Mouse (Mus musculus) spleen, postnatal 10 days (tissue): ENCODE data around the gene Psmc5.
A peak's percentile ranks its signal among the peaks of the same experiment; 100 is the strongest.
"Not testable (repeated sequence)": the region's sequence is repeated elsewhere in the genome, so short reads cannot be mapped to it uniquely, and the experiment has no call there.

Experiments used
- DNase-seq, 2 experiments: peaks; one replicate each; pipeline ENCODE4 v3.0.0; 2021 to 2022; ENCODE audit warnings: low spot score in 2 of 2

Gene Psmc5

DNA sequence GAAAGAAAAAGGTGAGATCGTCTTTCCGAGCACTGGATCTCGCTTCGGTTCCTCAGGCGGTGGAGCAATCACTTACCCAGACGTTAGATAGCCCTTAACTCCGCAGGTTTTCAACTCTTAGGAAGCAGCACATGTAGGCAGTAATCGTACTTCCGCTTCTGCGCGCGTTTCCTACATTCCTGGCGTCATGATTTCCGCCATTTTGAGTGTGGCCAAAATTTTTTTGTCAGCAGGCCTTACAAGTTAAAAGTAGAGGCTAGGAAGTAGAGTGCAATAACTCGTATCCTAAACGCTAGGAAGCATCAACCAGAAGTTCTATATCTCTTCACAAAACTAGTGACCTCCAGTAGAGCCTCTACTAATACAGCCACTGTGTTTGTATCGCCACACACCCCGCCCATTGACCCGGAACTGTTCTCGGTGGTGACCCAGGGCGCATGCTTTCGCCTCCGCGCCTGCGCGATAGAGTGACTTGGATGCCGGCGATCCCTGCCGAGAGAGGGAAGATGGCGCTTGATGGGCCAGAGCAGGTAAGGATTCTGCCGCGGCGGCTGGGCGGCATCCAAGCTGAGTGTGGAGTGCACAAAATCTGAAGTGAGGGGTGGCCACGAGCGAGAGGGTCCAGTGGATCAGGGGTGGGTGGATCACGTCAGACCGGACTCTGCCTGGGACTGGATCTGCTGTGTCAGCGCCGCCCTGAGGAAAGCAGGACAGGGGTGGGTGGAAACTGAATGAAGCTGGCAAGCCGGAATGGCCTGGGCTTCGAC lies at the start of gene Psmc5, which contains the start of gene Ftsj3:
TSS of gene Psmc5 (plus strand) at position 470 of the 767 bp plus-strand sequence.
TSS of gene Ftsj3 (minus strand) at position 395 of the 767 bp plus-strand sequence.
- peak; percentile 98 to 100 for DNase-seq

DNA sequence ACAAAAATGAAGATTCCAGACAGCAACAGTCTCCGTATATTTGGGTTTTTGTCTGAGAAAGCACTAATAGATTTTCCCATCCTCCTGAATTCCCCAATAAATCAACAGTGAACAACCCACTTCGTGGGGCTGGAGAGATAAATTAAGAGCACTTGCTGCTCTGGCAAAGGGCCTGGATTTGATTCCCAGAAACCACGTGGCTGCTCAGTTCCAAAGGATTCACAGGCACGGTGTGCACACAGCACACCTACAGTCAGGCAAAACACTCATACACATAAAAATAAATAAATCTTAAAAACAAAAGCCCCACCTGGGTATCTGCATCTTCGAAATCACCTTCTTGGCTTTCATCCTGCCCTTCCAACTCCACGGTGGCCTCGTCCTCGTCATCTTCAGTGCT lies 43.2 kb upstream of the Psmc5 start:
- no peak for DNase-seq

DNA sequence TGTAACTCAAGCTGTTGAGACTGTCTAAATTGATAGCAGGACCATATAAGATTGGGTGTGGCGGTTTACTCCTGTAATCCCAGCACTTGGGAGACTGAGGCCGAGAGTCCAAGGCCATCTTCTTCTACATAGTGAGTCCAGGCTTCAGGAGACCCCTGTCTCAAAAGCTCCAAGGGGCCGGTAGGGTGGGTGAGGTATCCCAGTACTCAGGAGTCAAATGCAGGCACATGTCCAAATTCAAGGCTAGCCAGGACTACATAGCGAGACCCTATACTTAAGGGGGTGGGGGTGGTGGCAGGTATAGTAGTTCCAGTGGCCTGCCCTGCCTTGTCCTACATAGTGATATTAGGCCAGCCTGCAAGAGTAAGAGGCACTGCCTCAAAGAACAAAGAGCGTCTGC lies 41.1 kb upstream of the Psmc5 start:
- DNase-seq, result no peak

DNA sequence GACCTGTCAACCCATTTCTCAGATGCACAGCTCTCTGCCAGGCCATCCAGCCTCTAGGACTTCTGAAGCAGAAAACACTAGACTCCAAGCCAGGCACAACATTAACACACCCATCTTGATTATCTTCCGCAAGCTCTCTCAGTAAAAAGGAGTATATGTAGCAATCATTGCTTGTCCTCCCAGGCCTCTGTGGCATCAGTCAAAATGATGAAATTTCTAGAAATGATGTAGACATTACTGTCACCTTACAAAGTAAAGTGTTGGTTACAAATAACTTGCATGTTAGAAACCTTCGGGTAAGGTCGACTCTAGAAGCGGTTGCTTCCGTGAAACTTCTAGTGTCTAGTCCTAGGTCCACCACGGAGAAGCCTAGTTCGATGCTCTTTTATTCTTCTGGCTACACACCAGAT lies 40.5 kb upstream of the Psmc5 start:
- DNase-seq, result no peak

DNA sequence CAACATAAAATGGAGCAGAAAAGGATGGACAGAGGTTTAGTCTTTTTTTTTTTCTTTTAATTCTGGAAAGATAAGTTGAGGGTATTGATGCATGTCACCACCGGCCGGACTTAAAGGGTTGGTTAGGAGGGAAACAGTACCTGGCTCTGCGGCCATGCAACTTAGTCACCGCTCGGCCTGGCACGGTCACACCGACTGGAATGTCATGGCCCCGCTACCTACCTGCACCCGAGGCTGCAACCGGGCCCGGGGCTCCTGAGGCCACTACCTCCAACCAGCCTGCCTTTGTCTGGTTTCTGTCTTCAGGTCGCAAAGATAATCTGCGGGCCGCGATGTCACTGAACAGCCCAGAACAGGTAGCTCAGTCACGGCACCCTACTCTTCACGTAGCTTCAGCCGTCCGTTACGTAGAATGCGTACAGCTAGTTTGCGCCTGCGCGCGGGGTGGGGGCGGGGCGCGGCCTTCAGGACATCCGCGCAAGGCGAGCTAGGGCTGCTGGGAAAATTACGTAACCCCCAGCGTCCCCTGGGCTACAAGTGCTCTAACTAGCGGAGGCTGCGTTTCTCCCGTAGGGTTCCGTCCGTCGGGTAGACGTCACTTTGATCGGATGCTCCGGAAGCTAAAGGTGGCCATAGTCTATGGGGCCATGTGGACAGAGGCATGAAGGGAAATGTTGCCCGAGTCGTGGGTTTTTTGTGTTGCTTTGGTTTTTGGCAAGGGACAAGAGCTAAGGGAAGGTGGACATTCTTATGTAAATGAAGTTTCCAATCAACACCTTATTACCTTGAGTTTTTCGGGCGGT lies 39.8 kb upstream of the Psmc5 start, which contains the start of gene Ccdc47:
TSS of gene Ccdc47 (minus strand) at position 418 of the 803 bp plus-strand sequence.
- peak; percentile 84 to 94 for DNase-seq

DNA sequence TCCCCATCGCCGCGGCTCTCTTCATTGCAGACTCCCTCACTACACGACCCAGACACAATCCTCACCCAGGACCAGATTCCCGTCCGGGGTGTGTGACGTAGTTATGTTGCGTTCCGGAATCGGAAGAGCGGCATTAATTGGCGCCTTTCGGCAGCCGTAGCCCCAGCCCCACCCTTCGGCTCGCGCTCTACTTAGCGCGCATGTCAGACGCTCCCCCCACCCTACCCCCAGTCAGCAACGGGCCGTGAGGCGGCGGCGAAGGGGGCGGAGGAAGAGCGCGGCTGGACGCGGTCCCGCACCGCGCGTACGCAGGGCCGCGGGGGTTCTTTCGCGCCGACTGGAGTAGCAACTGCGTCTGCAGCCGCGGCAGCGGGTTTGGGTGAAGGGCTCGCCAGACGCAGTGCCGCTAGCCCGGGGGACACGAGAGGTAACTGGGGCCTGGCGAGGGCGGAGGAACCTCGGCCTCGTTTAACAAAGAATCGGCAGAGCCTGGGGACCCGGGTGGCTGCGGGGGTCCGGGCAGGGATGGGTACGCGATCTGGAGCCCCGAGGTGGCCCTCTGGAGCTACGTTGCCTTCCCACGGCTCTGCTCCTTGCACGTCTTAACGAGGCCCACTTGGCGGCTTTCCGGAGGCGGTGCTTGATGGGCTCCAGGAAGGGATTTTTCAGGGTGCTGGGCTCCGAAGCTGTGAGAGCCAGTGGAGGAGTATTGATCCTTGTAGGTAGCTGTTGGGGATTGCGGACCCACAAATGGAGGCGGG lies 39.0 kb upstream of the Psmc5 start, which contains the start of gene Ddx42:
TSS of gene Ddx42 (plus strand) at position 197 of the 761 bp plus-strand sequence.
- peak; percentile 84 to 92 for DNase-seq

DNA sequence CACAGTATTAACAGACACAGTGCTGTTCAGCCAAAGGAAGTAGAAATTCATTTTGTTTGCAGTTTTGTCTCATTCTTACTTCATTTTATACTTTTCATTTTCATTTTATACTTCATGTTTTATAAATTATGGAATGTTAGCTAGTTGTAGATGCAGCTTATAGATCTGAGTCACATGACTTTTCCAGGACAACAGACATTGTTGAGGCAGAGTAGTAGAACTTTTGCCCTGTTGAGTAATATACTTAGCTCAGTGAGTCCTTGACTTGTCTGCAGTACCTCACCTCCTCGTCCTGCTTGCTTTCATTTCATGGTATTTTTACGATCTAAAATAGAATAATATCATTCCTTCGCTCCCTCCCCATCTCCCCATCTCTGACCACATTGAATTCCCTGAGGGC lies 35.4 kb upstream of the Psmc5 start:
- DNase-seq, result no peak

DNA sequence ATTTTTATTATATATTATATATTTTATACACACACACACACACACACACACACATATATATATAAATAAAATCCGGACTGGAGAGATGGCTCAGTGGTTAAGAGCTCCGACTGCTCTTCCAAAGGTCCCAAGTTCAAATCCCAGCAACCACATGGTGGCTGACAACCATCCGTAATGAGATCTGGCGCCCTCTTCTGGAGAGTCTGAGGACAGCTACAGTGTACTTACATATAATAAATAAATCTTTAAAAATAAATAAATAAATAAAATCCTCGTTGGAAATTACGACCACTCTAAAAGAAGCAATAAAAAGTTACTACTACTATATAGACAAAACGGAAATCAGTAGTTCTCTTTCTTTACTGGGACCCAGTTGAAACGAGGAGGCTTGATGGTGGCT lies 22.0 kb upstream of the Psmc5 start:
- DNase-seq, result not testable (repeated sequence)

DNA sequence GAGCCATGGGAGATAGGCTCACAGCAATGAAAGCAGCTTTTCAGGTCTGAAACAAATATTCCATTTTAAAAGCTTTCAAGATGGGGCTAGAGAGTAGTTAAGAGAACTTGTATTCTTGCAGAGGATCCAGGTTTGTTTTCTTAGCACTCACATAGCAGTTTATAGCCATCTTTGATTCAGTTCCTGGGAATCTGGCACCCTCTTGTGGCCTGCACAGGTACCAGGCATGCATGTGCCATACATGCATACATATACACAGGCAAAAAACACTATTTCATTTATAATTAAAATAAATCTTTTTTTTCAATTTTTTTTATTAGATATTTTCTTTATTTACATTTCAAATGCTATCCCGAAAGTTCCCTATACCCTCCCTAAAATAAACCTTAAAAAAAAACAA lies 9.1 kb upstream of the Psmc5 start:
- peak in 1 of 2 experiments; percentile 53 for DNase-seq

DNA sequence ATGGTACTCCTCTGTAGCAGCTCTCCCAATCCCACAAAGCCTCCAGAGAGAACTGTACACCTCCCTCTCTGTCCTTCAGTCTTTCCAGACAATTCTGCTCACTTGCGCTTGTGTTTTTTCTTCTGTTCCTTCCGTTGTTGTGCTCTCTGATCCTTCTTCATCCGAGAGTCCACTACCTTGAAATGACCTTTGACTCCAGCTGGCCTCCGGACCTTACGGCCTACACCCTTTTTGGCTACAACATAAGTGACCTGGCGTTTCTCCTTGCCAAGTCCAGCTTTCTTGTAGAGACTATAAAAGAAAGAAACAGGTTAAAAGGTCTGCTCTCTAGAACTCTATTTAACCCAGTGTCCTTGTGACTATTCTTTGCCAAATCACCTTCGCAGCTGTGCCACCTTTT lies 6.6 kb upstream of the Psmc5 start:
- DNase-seq, result no peak

DNA sequence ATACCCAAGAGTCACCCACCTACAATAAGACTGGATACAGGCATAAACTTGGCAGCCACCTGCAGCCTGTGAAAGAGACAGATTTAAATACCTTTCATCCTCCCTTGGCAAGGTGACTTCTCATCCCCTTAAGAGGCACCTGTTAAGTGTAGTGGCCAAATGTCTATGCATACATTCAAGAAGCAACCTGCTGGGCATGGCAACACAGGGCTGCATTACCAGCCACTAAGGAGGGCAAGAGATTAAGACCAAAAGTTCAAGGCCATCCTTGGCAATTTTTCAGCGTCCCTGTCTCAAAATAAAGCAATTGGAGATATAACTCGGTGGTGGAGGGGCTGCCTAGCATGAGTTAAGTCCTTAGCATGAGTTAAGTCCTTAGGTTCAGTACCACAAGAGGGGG lies 1.2 kb upstream of the Psmc5 start:
- DNase-seq, result no peak

DNA sequence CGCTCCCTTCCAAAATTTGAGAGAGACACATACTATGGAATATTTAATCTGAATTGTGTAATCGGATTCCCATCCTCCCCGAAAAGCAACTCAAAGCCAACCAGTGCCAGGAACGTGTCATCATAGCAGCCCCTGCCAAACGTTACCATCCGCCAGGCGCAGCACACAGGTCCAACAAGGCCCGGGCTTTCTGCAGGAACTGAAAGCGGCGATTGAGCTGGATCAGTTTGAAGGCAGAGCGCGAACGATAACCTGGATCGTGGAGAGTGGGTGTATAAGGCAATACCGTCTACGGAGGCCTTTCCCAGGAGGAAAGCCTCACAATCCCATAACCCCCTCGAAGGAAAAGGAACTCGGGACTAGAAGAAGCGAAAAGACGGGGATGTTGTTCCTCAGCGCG lies 780 bp upstream of the Psmc5 start:
- DNase-seq, result no peak

DNA sequence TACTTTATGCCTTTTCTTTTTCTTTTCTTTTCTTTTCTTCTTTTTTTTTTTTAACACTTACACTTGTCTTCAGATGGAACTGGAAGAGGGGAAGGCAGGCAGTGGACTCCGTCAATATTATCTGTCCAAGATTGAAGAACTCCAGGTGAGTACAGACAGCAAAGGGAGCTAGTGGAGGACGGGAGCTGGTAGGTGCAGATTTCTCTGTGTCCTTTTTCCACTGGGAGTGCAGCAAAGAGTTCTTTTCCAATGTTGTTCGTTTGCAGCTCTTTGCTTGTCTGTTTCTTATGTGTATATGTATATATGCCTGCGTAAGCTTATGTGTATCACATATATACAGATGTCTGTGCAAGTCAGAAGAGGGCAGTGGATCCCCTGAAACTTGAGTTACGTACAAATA lies 821 bp downstream of the Psmc5 start:
- peak in 1 of 2 experiments; percentile 47 for DNase-seq

DNA sequence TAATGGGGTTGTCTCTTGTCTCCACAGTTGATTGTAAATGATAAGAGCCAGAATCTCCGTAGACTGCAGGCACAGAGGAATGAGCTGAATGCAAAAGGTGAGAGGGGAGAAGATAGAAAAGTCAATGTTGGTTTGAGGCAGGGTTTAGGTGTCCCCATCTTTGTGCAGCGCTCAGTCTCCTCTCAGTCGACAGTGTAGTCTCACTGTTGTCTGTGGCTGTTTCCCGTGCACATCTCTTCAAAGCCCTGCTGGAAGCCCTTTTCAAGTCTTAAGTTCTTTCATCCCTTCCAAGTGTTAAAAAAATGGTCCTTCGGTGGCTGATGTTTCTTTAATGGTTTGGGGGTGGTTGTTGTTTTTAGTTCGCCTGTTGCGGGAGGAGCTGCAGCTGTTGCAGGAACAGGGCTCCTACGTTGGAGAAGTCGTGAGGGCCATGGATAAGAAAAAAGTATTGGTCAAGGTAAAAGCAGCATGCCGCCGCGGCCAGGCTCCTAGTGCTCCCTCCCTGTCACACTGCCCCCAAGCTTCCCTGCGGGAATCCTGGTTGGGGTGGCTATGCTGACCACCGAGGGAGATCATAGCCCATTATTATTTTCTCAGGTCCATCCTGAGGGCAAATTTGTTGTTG lies 5.0 kb downstream of the Psmc5 start:
- no peak for DNase-seq

DNA sequence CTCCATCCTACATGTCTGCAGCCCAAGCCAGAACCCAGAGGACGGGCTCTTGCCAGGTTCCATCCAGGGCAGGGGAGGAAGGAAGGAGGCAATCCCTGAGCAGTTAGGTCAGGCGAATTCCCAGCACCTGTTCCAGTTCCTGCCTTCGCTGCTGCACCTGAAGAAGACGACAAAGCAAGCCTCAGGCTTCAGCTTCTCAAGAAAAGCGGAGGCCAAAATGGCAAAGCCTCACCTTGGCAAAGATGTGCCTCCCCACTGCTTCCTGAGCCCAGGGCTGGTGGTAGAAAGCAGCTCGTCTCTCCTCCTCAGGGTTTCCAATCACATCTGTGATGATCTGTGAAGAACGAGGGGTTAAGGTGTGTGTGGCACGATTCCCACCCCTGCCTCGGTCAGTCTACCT lies 8.0 kb downstream of the Psmc5 start:
- no peak for DNase-seq

DNA sequence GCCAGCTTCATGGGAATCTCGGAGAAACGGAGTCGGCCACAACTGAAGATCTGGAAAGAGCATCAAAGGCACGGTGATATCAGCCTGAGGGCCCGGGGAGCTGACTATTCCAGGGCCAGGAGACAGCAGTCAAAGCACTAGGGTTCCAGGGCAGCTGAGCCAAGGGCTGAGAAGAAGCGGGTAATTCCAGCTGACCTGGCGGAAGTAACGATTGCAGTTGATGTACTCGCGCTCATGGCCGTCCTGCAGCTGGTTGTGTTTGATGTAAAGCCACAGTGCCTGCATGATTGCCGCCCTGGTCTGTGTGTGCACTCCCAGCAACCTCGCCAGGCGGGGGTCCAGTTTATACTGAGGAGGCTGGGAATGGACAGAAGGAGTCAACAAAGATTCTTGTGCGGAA lies 9.0 kb downstream of the Psmc5 start:
- no peak for DNase-seq

DNA sequence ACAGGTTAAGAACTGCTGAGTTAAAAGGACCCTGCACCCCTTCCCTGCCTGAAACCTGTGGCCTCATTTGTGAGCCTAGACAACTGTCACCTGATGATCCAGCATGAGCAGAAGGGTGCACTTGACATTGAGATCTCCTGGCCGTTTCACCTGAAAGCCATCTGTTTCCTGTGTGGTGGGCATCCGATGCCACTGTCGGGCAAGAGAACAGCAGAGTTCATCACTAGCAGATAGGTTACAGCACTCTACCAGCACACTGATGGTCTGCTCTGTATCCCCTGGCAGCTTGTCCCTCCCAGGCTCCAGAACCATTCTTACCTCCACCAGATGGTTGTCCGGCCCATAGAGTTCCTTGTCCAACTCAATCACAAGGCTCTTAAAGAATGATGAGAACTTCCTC lies 9.6 kb downstream of the Psmc5 start:
- DNase-seq, result no peak

DNA sequence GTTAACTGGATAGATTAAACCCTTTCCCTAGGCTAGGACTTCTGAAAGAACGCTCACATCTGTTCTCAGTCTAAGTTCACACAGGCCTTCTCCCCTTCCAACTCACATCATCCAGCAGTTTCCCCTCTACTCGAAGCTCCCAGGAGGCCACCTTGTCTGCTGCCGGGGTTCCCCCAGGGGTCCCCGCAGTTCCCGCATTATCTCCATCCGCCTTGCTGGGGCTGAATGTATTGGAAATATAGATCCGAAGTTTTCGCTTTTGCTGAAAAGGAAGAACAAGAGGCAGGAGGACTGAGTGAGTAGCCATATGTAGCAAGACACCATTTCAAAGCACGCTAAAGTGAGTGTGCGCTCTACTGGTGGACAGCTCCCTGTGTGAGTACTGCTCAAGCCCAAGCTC lies 10.5 kb downstream of the Psmc5 start:
- DNase-seq, result no peak

DNA sequence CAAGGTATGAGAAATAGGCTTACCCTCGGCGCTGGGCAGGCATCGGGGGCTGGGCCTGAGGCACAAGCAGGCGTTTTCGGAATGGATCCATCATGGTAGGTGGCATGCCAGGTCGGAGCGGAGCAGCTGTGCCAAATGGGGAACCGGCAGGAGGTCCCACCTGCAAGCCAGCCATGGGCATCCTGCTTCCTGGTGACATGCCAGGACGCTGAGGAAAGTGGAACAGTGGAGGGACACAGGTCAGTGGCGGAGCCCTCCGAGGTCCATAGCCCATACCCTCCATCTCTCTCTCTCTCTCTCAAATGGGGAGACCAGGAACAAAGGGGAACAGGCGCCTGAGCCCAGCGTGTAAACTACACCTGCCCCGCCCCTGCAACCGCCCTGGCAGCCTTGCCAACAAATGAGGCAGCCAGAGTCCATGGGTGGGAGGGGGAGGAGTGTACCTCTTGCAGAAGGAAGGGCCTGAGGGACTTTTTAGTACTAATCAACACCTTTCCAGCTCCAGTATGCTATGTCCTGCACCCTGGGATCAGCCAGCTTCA lies 11.4 kb downstream of the Psmc5 start:
- peak in 1 of 2 experiments; percentile 32 for DNase-seq

DNA sequence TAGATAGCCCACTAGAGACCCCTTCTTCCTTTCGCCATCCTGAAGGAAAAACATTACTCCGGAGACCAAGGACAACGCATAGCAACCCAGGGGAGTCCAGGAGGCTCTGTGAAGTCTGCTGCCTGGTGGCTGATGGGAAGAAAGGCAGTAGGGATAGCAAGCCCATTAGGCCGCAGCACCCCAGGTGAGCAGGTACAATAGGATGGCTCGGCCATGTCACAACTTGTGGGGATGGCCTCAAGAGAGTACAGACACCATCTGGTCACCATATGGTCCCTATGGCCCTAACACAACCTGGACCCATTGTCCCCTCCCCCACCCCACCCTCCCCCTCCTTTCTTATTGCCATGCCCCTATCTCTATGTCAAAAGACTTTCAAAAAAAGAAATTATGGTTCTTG lies 11.9 kb downstream of the Psmc5 start:
- no peak for DNase-seq

DNA sequence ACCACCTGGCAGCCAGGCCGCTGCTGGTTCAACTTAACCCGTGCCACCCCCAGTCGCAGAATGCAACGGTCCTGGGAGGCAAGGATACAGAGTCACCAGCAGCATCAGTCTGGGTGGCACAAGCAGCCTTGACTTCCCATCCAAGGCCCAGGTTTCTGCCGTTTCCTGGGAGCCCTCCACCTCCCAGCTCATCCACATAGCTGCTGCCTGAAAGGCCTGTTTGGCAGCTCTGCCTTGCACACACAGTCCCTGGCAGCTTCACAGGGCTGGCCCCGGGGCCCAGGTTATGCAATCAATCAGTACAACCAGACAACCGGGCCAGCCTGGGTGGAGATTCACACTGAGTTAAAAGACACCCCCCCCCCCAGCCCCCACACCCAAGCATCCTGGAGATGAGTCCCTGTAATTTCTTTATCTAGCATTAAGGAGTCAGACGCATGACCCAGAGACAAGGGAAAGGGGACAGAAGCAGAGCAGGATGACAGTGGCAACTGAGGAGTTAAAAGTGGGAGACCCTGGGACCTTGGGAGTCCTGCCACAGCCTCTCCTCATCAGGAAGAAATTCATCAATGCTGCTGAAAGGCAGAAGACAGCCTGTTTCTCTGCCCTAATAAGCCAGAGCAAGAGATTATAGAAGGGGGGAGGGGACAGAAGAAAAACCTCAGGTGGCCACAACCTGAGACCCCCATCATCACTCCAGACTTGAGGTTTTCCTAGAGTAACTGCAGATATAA lies 12.5 kb downstream of the Psmc5 start:
- DNase-seq, result no peak
